Mouse (Mus musculus) kidney, adult 10 weeks (tissue): ENCODE measurements around the gene 2310039H08Rik. TPM values are rescaled to one million over a fixed set of nuclear protein-coding genes. Genes with fewer than 3 reads are reported as not detected.

Experiments
- polyA plus RNA-seq: library from polyadenylated mRNA; stranded (reverse); fragments of 350-450 nt; fragmentation: Illumina TruSeq; extraction: RNeasy Lipid Tissue Mini Kit (QIAGEN cat#74804); gene quantifications from one replicate; pipeline ENCODE4 v1.2.3, GENCODE M21; 2014; ENCODE audit warnings: low read depth, low replicate concordance

Gene 2310039H08Rik
- 22.1 TPM for polyA plus RNA-seq

DNA sequence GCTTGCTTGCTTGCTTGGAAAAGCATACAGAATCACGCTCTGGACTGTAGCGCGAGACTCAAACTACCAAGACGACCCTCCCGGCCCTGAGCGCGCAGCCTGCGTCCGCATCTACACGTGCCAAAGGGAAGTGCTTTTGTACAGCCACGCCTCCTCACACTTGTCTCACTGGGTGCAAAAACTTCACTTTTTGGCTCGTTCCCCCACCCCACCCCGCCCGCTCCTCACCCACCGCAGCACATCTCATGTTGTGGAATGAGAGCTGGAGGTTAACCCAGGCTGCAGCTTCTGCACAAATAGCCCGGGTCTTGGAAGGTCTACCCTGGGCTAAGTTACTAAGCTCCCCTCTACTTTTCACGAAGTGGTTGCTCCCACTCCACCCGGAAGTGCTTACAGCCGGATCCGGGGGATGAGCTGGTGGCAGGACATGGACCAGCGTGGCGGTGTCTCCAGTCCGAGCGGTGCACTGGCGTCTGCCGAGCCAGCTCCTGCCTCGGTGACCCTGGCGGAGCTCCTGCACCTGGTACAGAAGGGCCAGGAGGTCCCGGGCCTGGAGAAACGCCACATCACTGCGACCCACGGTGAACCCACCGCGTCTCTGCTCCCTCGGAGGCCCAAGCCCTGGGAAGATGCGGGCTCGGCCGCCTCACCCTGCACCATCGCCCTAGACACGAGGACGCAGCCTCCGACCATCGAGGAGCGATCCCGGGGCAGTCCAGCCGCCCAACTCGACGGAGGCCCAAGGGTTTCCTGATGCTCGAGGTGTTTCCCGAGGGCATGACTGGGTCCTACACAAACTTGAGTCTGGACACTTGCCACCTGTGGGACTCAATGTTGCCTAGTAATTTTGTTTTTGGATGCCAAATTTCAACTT, at the start of gene 2310039H08Rik:
Gene 2310039H08Rik (plus strand): TSS at position 232 of the 874 bp plus-strand sequence.

DNA sequence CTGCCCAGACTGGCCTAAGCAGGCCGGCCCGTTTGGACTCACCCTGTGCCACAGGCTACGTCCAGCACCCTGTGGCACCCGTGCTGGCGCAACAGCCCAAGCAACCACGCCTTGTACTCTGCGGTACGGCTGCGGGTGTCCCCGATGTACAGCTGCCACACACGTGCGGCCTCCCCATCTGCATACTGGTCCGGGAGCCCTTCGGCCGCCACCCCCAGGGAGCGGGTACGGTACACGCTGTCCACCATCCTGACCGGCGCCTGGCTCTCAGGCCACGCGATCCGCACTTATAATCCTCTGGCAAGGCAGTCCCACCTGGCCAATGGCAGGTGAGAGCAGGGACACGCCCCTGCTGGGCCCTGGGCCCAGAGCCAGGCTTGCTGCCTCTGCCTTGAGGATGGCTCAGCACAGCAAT, 43.5 kb upstream of the 2310039H08Rik start, which contains the start of gene Gnmt:
Gene Gnmt (minus strand): TSS at position 265 of the 415 bp plus-strand sequence.

DNA sequence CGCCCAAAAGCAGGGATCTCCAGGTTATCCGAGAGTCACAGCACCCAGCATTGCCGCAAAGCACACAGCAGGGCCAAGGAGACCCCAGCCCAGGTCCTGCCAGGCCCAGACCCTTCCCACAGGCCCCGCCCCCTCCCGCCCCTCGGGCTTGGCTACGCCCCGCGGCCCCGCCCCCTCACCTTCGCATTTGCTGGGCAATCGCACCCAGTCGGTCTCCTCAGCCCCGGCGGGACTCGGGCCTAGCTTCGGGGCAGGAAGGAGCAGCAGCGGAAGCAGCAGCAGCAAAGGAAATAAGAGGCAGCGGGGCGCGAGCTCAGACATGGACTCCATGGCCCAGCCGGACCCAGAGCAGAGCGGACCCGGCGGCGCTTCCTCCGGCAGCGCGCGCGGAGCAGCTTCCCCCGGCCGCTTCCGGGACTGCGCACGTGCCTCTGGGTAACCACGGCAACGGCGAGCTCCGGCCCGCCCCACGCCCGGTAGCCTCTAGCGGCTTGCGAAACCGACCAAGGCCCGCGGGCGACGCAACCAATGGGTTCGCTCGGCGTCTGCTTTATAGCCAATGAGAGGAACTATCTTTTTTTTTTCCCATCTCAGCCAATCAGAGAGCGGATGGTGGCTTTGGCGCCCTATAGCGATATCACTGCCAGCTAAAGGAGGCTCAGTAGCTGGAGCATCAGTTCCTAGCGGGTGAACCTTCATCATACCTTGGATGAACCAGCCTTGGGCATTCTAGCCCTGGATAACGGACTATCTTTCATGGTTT, 20.5 kb upstream of the 2310039H08Rik start, which contains the start of gene Cnpy3:
Gene Cnpy3 (minus strand): TSS at position 421 of the 763 bp plus-strand sequence.

DNA sequence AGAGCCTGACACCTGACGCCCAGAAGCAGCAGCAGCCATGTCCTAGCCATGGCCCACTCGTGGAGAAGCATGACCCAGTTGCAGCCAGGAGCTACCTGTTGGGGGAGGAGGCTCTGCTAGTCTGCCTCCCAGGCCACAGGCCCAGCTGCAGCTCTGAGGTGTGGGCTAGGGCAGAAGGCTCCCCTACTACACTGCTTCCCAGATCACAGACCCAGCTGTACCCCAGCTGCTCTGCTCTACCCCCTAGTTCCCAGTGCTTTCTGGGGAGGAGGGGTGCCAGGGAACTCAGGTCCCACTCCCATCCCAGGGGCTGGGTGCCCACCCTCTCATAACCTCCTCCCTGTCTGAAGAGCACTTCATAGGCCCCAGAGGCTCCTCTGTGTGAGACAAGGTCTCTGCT, 8.9 kb upstream of the 2310039H08Rik start, which contains the start of gene Ptcra:
Gene Ptcra (minus strand): TSS at position 169 of the 400 bp plus-strand sequence.

DNA sequence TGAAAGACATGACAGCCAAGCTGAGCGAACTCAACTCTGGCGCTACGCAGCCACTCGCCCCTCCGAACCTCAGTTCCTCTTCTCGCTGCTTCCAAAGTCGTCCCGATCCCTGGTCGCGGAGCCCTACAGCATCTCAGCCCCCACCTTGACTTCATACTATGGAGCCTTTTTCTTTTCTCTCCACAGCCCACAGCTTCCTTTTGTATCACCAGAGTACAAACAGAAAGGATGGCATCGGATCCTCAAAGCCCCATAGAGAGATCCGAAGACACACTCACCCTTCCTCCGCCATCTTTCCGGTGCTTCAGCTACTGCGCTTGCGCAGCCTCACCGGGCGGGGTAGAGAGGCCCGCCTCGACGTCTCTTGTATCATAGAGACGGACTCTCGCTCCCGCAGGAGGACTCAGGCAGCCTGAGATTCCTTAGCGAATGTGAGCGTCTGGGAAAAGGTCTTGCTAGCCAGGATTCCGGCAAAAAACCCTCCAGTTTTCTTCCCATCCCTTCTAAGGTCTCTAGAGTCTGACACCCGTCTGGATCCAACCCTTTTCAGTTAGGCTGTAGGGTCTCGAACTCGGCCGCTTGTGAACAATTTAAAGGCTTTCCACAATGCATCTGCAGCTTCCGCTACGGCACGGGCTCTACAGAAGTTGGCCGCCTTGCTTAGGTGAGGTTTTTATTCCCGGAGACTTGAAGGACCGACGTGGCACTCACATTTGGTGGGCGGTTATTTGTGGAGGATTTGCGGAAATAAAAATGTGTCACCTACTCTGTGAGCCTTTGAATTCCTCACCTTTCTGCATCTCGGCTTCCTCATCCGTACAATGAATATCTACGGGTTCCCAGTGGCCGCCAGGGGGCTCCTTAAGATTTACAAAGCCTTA, 10.1 kb downstream of the 2310039H08Rik start, which contains the start of gene Rpl7l1:
Gene Rpl7l1 (minus strand): TSS at position 332 of the 881 bp plus-strand sequence.

Other genes starting within 250 kb of the 2310039H08Rik start
- gene Cul9, start 226.2 kb upstream of the 2310039H08Rik start, polyA plus RNA-seq = 3.1 TPM
- gene Srf, start 216.5 kb upstream of the 2310039H08Rik start, polyA plus RNA-seq = not detected
- 0.16 TPM for gene Ptk7, start 143.1 kb upstream of the 2310039H08Rik start, polyA plus RNA-seq
- 0.36 TPM for gene Klc4, start 126.6 kb upstream of the 2310039H08Rik start, polyA plus RNA-seq
- 2.3 TPM for gene Mrpl2, start 126.4 kb upstream of the 2310039H08Rik start, polyA plus RNA-seq
- 0.12 TPM for gene Cul7, start 122.3 kb upstream of the 2310039H08Rik start, polyA plus RNA-seq
- gene Rrp36, start 98.3 kb upstream of the 2310039H08Rik start, polyA plus RNA-seq = 2.3 TPM
- gene Mea1, start 93.8 kb upstream of the 2310039H08Rik start, polyA plus RNA-seq = 5.7 TPM
- gene Klhdc3, start 91.7 kb upstream of the 2310039H08Rik start, polyA plus RNA-seq = 3.4 TPM
- gene Ppp2r5d, start 67.5 kb upstream of the 2310039H08Rik start, polyA plus RNA-seq = 6.3 TPM
- 0.81 TPM for gene Pex6, start 61.2 kb upstream of the 2310039H08Rik start, polyA plus RNA-seq
- gene Gnmt, start 43.5 kb upstream of the 2310039H08Rik start, polyA plus RNA-seq = 0.44 TPM
- 0.65 TPM for gene Cnpy3, start 20.4 kb upstream of the 2310039H08Rik start, polyA plus RNA-seq
- gene Ptcra, start 8.9 kb upstream of the 2310039H08Rik start, polyA plus RNA-seq = not detected
- gene Rpl7l1, start 10.0 kb downstream of the 2310039H08Rik start, polyA plus RNA-seq = 37.9 TPM
- 10.0 TPM for gene Bicral, start 85.8 kb downstream of the 2310039H08Rik start, polyA plus RNA-seq
- 1.2 TPM for gene Tbcc, start 118.0 kb downstream of the 2310039H08Rik start, polyA plus RNA-seq
- gene Prph2, start 137.8 kb downstream of the 2310039H08Rik start, polyA plus RNA-seq = not detected
- 20.4 TPM for gene Ubr2, start 237.9 kb downstream of the 2310039H08Rik start, polyA plus RNA-seq